Mouse (Mus musculus): ENCODE data around the gene Uba2. TPM values are rescaled to one million over a fixed set of nuclear protein-coding genes. Genes with fewer than 3 reads are reported as not detected.
A peak's percentile ranks its signal among the peaks of the same experiment; 100 is the strongest.
"Not testable (repeated sequence)": the region's sequence is repeated elsewhere in the genome, so short reads cannot be mapped to it uniquely, and the experiment has no call there.

Gene Uba2
- polyA plus RNA-seq, 1 experiment from 2014 or later = 310 TPM

GRCm38 (mm10) chr7:34147193-34147592 lies 22.2 kb downstream of the Uba2 start:
- WGBS = 97% methylated on average over 4 of the region's 4 CpGs

DNA sequence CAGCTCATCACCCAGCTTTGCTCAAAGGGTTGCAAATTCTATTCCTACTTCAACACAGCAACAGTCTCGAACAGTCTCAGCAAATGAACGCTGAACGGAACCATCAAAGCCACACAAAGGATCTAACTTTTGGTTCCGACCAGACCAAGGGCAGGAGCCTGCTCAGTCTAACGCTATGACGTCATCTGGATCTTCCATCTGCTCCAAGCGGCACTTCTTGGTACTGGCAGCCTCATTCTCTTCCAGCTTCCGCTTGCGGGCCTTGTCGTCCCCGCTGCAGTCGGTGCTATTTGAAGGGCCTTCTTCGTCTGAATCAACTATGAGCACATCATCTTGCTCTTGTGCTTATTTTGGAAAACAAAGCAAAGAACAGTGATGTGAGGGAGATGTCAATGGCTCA lies 28.3 kb downstream of the Uba2 start:
- H3K27me3 ChIP-seq (ENCODE audit: low read depth, poor library complexity, severe bottlenecking) = no peaks in the 10 kb centered on the region
- H3K4me1 ChIP-seq = no peaks in the 10 kb centered on the region
- no peak overlapping the region for H3K27ac ChIP-seq
- no peak for DNase-seq (ENCODE audit: low spot score)
- peaks cover 67% of the 10 kb centered on the region for H3K36me3 ChIP-seq
- no peaks in the 10 kb centered on the region for H3K9me3 ChIP-seq (replicated peaks)
- WGBS = 96% methylated on average over 13 of the region's 13 CpGs
- H3K4me3 ChIP-seq = no peak overlapping the region

More at GRCm38 (mm10) chr7:34147193-34147592, 22.2 kb downstream of the Uba2 start:
- Histone ChIP-seq H3K4me1 (no peaks in the 10 kb centered on the region), H3K4me3 (no peak overlapping the region), H3K9me3 (replicated peaks) (no peaks in the 10 kb centered on the region), H3K27ac (no peak overlapping the region), H3K36me3 (peaks cover 100% of the 10 kb centered on the region), H3K27me3 (ENCODE audit: low read depth, poor library complexity, severe bottlenecking) (no peaks in the 10 kb centered on the region)
- DNase-seq (ENCODE audit: low spot score) = no peak

- no peak for DNase-seq (ENCODE audit: low spot score)
- Histone ChIP-seq H3K4me3 (no peak overlapping the region), H3K27me3 (ENCODE audit: low read depth, poor library complexity, severe bottlenecking) (no peaks in the 10 kb centered on the region), H3K9me3 (replicated peaks) (no peaks in the 10 kb centered on the region), H3K27ac (no peak overlapping the region), H3K4me1 (peaks cover 3% of the 10 kb centered on the region), H3K36me3 (peaks cover 51% of the 10 kb centered on the region)
- WGBS = 88% methylated on average over 6 of the region's 6 CpGs
Measured at GRCm38 (mm10) chr7:34139493-34139892, 29.9 kb downstream of the Uba2 start.

DNA sequence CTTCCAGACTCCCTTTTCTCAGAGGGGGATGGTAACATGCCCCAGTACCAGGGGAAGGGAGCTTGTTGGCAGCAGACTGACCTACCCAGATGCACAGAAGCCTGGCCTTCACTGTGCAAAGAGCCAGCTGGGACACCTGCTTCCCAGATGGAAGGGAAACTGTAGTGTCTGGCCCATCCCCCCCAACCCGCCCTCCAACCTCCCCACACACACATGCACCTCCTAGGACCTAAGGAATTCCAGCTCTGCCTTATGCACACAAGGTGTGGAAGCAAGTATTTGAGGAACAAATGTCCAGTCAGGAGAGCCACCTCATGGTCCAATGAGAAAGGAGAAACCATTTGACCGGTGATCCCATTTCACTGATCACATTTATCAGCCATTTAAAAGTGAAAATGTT lies 35.1 kb downstream of the Uba2 start:
- DNase-seq (ENCODE audit: low spot score) = peak; percentile 68
- no peaks in the 10 kb centered on the region for H3K9me3 ChIP-seq (replicated peaks)
- peaks cover 3% of the 10 kb centered on the region; the same call in 1 of the 2 replicates for H3K36me3 ChIP-seq
- whole genome bisulfite sequencing = 84% methylated on average over 2 of the region's 2 CpGs
- H3K4me3 ChIP-seq = 0 out of 2 replicates have a peak overlapping the region, but pooled peaks have one; percentile 83
- no peaks in the 10 kb centered on the region for H3K27me3 ChIP-seq (ENCODE audit: low read depth, poor library complexity, severe bottlenecking)
- peaks cover 23% of the 10 kb centered on the region for H3K4me1 ChIP-seq
- no peak overlapping the region for H3K27ac ChIP-seq

DNA sequence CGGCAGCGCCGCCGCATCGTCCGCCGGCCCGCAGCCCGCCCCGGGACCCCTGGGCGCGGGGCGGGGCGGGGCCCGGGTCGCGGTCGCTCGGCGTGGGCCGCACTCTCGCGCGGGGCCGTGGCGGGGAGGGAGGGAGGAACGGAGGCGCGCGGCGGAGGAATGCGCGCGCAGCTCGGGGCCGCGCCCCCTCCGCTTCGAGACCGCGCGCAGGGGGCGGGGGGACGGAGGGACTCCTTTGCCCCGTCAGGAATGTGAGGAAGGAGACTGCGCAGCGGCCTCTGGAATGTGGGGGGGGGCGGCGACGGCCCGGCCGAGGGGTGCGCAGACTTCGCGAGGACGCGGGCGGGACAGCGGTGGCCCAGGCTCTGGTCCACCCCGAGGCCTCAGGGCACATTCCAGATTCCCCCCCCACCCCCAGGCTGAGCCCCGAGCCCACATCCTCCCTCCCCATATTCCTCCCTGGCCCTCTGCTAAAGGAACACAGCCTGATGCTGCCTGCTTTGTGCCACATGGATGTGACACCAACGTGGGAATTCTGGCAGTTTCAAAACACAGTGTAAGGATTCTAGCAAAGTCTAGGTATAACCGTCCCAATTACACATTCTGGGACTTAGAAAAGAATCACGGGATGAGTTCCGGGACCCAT lies 36.2 kb downstream of the Uba2 start, which contains the start of gene Wtip:
Gene Wtip, minus strand, starts transcription at position 152 of the 646 bp plus-strand sequence.
- Histone ChIP-seq H3K4me1 (peaks cover 23% of the 10 kb centered on the region), H3K27ac (peak within 1 kb of the TSS; percentile 97), H3K27me3 (ENCODE audit: low read depth, poor library complexity, severe bottlenecking) (no peaks in the 10 kb centered on the region), H3K4me3 (peak within 1 kb of the TSS; percentile 83), H3K9me3 (replicated peaks) (no peaks in the 10 kb centered on the region), H3K36me3 (peaks cover 6% of the 10 kb centered on the region; the same call in 1 of the 2 replicates)
- 8% methylated on average over 60 of the region's 65 CpGs for WGBS
- peak; percentile 91 for DNase-seq (ENCODE audit: low spot score)

DNA sequence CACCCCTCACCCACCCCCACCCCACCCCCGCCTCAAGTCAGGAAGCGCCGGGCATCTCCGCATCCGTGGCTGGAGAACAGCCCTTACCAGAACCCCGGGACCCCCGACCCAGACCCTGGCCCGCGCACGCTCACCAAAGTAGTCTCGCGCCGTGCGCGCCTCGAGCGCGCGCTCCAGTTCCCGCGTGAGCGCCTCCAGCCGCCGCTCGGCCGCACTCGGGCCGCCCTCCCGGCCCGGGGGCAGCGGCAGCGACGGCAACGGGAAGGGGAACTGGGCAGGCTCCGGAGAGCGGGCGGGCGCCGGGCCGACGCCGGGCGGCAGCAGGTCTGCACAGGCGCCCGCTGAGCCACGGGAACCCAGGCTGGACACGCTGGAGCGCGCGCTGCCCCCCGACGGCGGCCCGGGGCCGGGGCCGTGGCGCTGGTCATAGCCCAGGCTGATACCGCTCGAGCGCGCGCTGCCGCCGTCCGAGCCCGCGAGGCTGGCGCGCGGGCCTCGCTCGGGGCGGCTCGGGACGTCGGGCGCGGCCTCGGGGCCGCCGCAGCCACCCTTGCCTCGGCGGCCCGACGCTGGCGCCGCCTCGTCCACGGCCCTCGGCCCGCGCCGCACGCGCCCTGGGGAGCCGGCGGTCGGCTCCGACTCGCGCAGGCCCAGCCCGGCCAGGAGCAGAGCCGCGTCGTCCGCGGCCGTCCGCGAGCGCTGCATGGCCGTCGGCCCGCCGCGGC lies 36.9 kb downstream of the Uba2 start:
- H3K4me3 ChIP-seq = peak overlapping the region; percentile 83
- H3K36me3 ChIP-seq = peaks cover 13% of the 10 kb centered on the region
- H3K27ac ChIP-seq = peak overlapping the region; percentile 97
- no peaks in the 10 kb centered on the region for H3K27me3 ChIP-seq (ENCODE audit: low read depth, poor library complexity, severe bottlenecking)
- WGBS = 6% methylated on average over 116 of the region's 116 CpGs
- no peaks in the 10 kb centered on the region for H3K9me3 ChIP-seq (replicated peaks)
- DNase-seq (ENCODE audit: low spot score) = peak; percentile 78
- peaks cover 23% of the 10 kb centered on the region for H3K4me1 ChIP-seq

DNA sequence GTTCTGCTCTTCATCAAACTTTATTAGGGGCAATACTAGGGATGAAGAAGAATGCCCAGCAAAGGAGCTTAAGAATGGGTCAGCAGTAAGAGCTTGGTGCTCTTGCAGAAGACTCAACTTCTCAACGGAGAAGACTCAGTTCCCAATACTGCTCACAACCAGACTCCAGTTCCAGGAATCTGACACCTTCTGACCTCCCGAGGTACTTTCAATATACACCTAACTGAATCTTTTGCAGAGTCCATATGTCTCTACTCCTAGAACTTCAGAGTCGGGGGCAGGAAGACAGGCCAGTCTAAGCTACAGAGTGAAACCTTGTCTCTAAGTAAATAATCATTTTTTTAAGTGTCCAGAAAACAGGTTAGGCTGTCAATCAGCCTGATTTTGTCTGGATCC lies 37.4 kb downstream of the Uba2 start:
- WGBS = 10% methylated on average over 3 of the region's 3 CpGs
- peak overlapping the region; percentile 97 for H3K27ac ChIP-seq
- no peaks in the 10 kb centered on the region for H3K9me3 ChIP-seq (replicated peaks)
- H3K4me1 ChIP-seq = peaks cover 23% of the 10 kb centered on the region
- peaks cover 18% of the 10 kb centered on the region for H3K36me3 ChIP-seq
- peak overlapping the region; percentile 83 for H3K4me3 ChIP-seq
- DNase-seq (ENCODE audit: low spot score) = no peak
- no peaks in the 10 kb centered on the region for H3K27me3 ChIP-seq (ENCODE audit: low read depth, poor library complexity, severe bottlenecking)

DNA sequence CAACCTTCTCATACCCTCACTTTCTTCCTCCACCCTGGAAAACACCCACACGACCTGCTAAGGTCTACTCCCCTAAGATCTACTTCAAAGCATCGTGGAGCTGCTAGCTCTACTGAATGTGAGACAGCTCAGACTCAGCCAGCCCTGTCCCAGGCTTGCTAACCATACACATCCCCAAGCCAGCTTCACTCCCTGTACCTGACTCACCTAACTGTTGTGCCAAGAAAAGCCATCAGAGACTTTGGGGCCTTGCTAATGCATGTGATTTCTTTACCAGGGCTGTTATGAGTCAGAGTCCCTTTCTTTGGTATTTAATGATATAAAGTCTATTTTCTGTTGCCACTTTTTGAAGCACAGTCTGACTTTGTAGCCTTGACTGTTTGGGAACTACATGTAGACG lies 38.3 kb downstream of the Uba2 start:
- H3K4me3 ChIP-seq = no peak overlapping the region
- 66% methylated on average over 3 of the region's 3 CpGs for WGBS

GRCm38 (mm10) chr7:34126291-34126690 lies 43.1 kb downstream of the Uba2 start:
- Histone ChIP-seq H3K9me3 (replicated peaks) (no peaks in the 10 kb centered on the region), H3K27me3 (ENCODE audit: low read depth, poor library complexity, severe bottlenecking) (no peaks in the 10 kb centered on the region), H3K4me3 (no peak overlapping the region), H3K4me1 (peaks cover under 1% of the 10 kb centered on the region; the same call in 1 of the 2 replicates), H3K36me3 (peaks cover 54% of the 10 kb centered on the region), H3K27ac (no peak overlapping the region)
- no peak for DNase-seq (ENCODE audit: low spot score)
- WGBS = 85% methylated on average over 3 of the region's 3 CpGs

More for the DNA sequence above, 38.3 kb downstream of the Uba2 start:
- Histone ChIP-seq H3K36me3 (peaks cover 27% of the 10 kb centered on the region), H3K4me1 (peaks cover 23% of the 10 kb centered on the region), H3K27ac (no peak overlapping the region), H3K9me3 (replicated peaks) (no peaks in the 10 kb centered on the region), H3K27me3 (ENCODE audit: low read depth, poor library complexity, severe bottlenecking) (no peaks in the 10 kb centered on the region)
- no peak for DNase-seq (ENCODE audit: low spot score)

DNA sequence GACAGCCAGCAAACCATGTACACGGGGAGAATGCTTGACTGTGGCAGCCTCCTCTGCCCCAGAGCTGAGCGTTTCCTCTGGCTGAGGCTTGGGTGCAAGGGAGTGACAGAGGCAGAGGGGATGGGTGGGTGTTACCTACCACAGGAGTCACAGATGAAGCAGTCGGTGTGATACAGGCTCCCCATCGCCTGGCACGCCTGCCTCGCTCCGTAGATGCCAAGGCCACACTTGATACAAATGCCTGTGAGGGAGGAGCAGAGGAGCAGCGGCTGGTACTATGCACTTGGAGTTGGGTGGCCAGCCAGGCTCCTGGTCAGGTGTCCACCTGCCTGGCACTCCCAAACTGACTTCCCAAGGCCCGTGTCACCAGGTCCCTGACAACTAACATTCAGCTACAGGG lies 44.1 kb downstream of the Uba2 start:
- Histone ChIP-seq H3K4me3 (no peak overlapping the region), H3K27me3 (ENCODE audit: low read depth, poor library complexity, severe bottlenecking) (no peaks in the 10 kb centered on the region), H3K27ac (no peak overlapping the region), H3K36me3 (peaks cover 54% of the 10 kb centered on the region), H3K4me1 (no peaks in the 10 kb centered on the region), H3K9me3 (replicated peaks) (no peaks in the 10 kb centered on the region)
- WGBS = 91% methylated on average over 9 of the region's 9 CpGs
- no peak for DNase-seq (ENCODE audit: low spot score)

DNA sequence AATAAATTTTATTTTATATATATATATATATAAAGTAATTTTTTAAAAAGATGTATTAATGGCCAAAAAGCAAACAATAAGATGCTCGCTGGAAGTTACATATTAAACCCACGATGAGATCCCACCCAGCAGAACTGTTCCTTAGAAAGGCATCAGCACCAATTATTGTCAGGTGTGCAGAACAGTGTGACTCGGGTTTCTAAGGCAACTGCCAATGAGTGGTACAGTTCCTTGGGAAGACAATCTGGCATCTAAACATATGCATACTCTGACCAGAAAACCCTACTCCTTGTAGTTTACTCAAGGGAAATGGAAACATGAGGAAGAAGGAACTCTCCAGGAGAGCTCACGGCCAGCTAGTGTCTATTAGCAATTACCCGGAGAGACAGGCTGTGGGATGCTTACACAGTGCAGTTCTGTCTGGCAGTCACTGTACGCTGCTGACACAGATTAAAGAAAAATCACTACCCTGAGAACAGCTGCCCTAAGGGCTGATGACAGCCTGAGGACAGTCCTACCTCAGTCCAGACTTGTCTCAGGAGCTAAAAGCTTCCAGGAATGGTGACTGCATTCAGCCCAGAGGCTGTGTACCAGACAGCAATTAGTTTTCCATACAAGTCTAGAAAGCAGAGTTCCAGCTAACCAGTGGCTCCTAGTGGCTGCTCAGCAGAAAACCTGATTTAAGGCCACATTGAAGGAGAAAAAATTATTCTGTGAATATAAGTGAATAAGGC lies 46.2 kb downstream of the Uba2 start:
- Histone ChIP-seq H3K27ac (no peak overlapping the region), H3K4me3 (no peak overlapping the region), H3K4me1 (no peaks in the 10 kb centered on the region), H3K9me3 (replicated peaks) (no peaks in the 10 kb centered on the region), H3K27me3 (ENCODE audit: low read depth, poor library complexity, severe bottlenecking) (no peaks in the 10 kb centered on the region), H3K36me3 (peaks cover 66% of the 10 kb centered on the region)
- WGBS = 87% methylated on average over 6 of the region's 6 CpGs
- no peak for DNase-seq (ENCODE audit: low spot score)

GRCm38 (mm10) chr7:34120636-34121035 lies 48.8 kb downstream of the Uba2 start:
- not testable (repeated sequence) for H3K4me3 ChIP-seq; H3K27ac ChIP-seq; DNase-seq (ENCODE audit: low spot score); H3K27me3 ChIP-seq (ENCODE audit: low read depth, poor library complexity, severe bottlenecking); H3K9me3 ChIP-seq (replicated peaks); H3K4me1 ChIP-seq
- H3K36me3 ChIP-seq = peaks cover 66% of the 10 kb centered on the region
- WGBS = 69% methylated on average over 1 of the region's 1 CpGs

DNA sequence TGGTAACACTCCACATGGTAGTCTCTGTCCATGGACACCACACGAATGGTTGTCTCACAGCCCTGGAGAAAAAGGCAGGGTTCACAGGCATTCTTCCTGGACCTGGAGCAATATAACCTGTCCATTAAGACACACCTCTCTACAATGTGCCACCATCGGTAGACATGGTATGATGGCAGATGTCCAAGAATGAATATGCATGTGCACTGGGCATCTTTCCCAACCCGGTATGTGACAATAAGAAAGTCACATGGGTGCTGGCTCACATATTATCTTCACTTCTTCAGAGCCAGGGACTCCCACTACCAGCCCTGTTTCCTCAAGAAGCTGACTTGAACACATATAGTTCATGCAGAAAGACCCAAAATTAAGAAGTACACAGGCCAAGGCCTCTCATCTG lies 52.8 kb downstream of the Uba2 start:
- H3K9me3 ChIP-seq (replicated peaks) = no peaks in the 10 kb centered on the region
- no peaks in the 10 kb centered on the region for H3K4me1 ChIP-seq
- H3K27ac ChIP-seq = no peak overlapping the region
- WGBS = 97% methylated on average over 3 of the region's 3 CpGs
- DNase-seq (ENCODE audit: low spot score) = no peak
- no peak overlapping the region for H3K4me3 ChIP-seq
- no peaks in the 10 kb centered on the region for H3K27me3 ChIP-seq (ENCODE audit: low read depth, poor library complexity, severe bottlenecking)
- H3K36me3 ChIP-seq = peaks cover 84% of the 10 kb centered on the region
